Mouse (Mus musculus): ENCODE measurements around the gene Capn13.

DNA sequence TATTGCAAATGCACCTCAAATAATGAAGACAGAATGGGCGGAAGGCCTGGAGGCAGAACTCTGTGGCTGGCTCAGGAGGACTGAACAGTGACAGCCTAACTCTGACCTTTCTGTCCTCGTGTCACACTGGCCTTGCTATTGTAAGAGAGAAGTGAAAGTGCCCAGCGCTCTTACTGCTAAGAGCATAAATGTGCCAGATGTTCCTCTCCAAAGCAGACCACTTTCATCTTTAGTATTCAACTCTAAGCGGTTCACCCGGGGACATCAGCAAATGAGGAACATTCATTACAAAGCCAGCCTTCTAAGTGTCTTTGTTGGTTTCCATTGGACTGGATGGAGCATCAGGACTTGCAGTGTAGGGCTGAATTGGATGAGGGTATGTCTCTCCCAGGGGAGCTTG is 39.6 kb downstream of the Capn13 start:
- no peak for TF ChIP-seq CTCF (IDR thresholded peaks at IDR 0.05; ENCODE audit: low read depth)
- no peak for TF ChIP-seq EP300 (IDR thresholded peaks at IDR 0.05; ENCODE audit: low read depth)

Measured in liver, embryonic 14.5 days (tissue).